Mouse (Mus musculus): ENCODE data around the gene Rnf144a.

- no peak for TF ChIP-seq CTCF (IDR thresholded peaks at IDR 0.05; ENCODE audit: borderline replicate concordance, control insufficient read depth, extremely low read depth, insufficient read depth, low read length, poor library complexity)
- no peak for TF ChIP-seq POLR2A (IDR thresholded peaks at IDR 0.05; ENCODE audit: control insufficient read depth, extremely low read depth, insufficient read depth, low read length, poor library complexity)
Measured at GRCm38 (mm10) chr12:26288347-26288746, 126.7 kb downstream of the Rnf144a start.
